Mouse (Mus musculus) myocyte (in vitro differentiated cells): Measurements from ENCODE around the gene 4930518I15Rik.

ENCODE experiments used
- CEBPB ChIP-seq: IDR thresholded peaks from 2 replicates; pipeline ENCODE4 v1.6.1; 2011; ENCODE audit warnings: mild to moderate bottlenecking, moderate library complexity; ENCODE audit not compliant: poor library complexity, insufficient read depth, severe bottlenecking
- E2F4 ChIP-seq: IDR thresholded peaks from one replicate; pipeline ENCODE4 v1.6.1; 2011; ENCODE audit warnings: mild to moderate bottlenecking, control low read depth, moderate library complexity; ENCODE audit not compliant: insufficient read depth
- MAX ChIP-seq: IDR thresholded peaks from one replicate; pipeline ENCODE4 v1.6.1; 2011; ENCODE audit warnings: low read depth, mild to moderate bottlenecking, control low read depth
- MYOD1 ChIP-seq, 3 experiments: IDR thresholded peaks; one replicate each; pipeline ENCODE4 v1.6.1; 2011; ENCODE audit warnings: control low read depth in 2 of 3, low read depth in 2 of 3, mild to moderate bottlenecking in 2 of 3, moderate library complexity in 1 of 3; ENCODE audit not compliant: insufficient read length in 2 of 3, control insufficient read depth in 1 of 3
- MYOG ChIP-seq, 3 experiments: IDR thresholded peaks; one replicate each; pipeline ENCODE4 v1.6.1; 2011; ENCODE audit warnings: control low read depth in 2 of 3, low read depth in 2 of 3, mild to moderate bottlenecking in 2 of 3; ENCODE audit not compliant: insufficient read length in 2 of 3, control insufficient read depth in 1 of 3, insufficient read depth in 1 of 3
- POLR2A ChIP-seq: IDR thresholded peaks from one replicate; pipeline ENCODE4 v1.6.1; 2011; ENCODE audit warnings: low read depth, mild to moderate bottlenecking, control low read depth, moderate library complexity; ENCODE audit not compliant: insufficient read length
- POLR2AphosphoS2 ChIP-seq: IDR thresholded peaks from one replicate; pipeline ENCODE4 v1.6.1; 2011; ENCODE audit warnings: low read depth, control low read depth; ENCODE audit not compliant: insufficient read length
- REST ChIP-seq: IDR thresholded peaks from one replicate; pipeline ENCODE4 v1.6.1; 2011; ENCODE audit warnings: mild to moderate bottlenecking, control low read depth, moderate library complexity; ENCODE audit not compliant: insufficient read depth, insufficient read length
- SRF ChIP-seq: IDR thresholded peaks from one replicate; pipeline ENCODE4 v1.6.1; 2011; ENCODE audit warnings: low read depth; ENCODE audit not compliant: control insufficient read depth, insufficient read length
- TCF12 ChIP-seq: IDR thresholded peaks from one replicate; pipeline ENCODE4 v1.6.1; 2011; ENCODE audit warnings: mild to moderate bottlenecking, control low read depth; ENCODE audit not compliant: poor library complexity, insufficient read depth, severe bottlenecking
- TCF3 ChIP-seq: IDR thresholded peaks from one replicate; pipeline ENCODE4 v1.6.1; 2011; ENCODE audit warnings: low read depth, control low read depth; ENCODE audit not compliant: insufficient read length
- USF1 ChIP-seq: IDR thresholded peaks from one replicate; pipeline ENCODE4 v1.6.1; 2011; ENCODE audit warnings: low read depth, mild to moderate bottlenecking, control low read depth, moderate library complexity

DNA sequence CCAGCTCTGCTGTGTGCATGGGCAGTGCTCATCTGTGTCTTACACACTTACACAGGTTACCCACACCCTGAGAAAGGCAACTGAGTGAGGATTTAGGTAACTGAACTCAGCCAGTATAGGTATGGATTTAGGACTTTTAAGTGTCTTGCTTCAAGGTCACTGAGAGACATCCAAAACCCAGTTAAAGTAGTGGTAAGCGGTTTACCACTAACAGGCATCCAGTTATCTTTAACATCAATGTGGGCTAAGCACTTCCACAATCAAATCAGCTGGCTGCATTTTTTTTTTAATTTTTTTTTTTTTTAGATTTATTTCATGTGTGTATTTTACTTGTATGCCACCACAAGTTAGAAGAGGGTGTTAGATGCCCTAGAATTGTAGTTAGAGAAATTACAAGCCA, 1.4 kb downstream of the 4930518I15Rik start:
- TF ChIP-seq USF1 (no peak), POLR2A (no peak), MAX (no peak), MYOG (IDR thresholded peaks at IDR 0.05; ENCODE audit: control insufficient read depth in 1 of 3, insufficient read depth in 1 of 3, insufficient read length in 2 of 3, low read depth in 2 of 3) (no peak), MYOD1 (IDR thresholded peaks at IDR 0.05; ENCODE audit: control insufficient read depth in 1 of 3, insufficient read length in 2 of 3, low read depth in 2 of 3) (no peak), TCF12 (no peak), E2F4 (no peak), POLR2AphosphoS2 (no peak), CEBPB (no peak), REST (no peak), TCF3 (no peak), SRF (no peak)
